In genomic region chr3:84180304-84180703, GRCm38 (mm10) we compare ENCODE assay signal across 18 mouse cellular contexts. TPM values are rescaled to one million over a fixed set of nuclear protein-coding genes. Genes with fewer than 3 reads are reported as not detected.
"Had no signal": no experiment of that assay in that cellular context is flagged by ENCODE, and none has a peak within 500 bp of the region (broad histone marks: within the 10 kb centered on the region; RNA-seq: fewer than 3 reads in every experiment).

No protein-coding gene starts in this region.

- H3K4me2 ChIP-seq: limb, embryonic 15.5 days; liver, embryonic 12.5 days; lung, embryonic 14.5 days had no signal

- H3K36me3 ChIP-seq: liver, embryonic 12.5 days had no signal

- H3K4me3 ChIP-seq: left cerebral cortex, adult 2 months; limb, embryonic 15.5 days; liver, embryonic 12.5 days; midbrain, embryonic 10.5 days; myocyte had no signal

- H3K4me1 ChIP-seq: limb, embryonic 15.5 days; liver, embryonic 12.5 days had no signal

- H3K9ac ChIP-seq: limb, embryonic 15.5 days; liver, embryonic 12.5 days; lung, embryonic 14.5 days had no signal

- ATAC-seq: liver, embryonic 12.5 days had no signal

- H3K9me3 ChIP-seq: limb, embryonic 15.5 days; liver, embryonic 12.5 days; midbrain, embryonic 10.5 days had no signal

- H3K27ac ChIP-seq: left cerebral cortex, adult 2 months; limb, embryonic 15.5 days; liver, embryonic 12.5 days; midbrain, embryonic 10.5 days had no signal

- H3K27me3 ChIP-seq: limb, embryonic 15.5 days; liver, embryonic 12.5 days had no signal

- DNase-seq: kidney, postnatal 10 days; kidney, postnatal 4 days; lung, embryonic 14.5 days; lung, postnatal 10 days; lung, postnatal 4 days; retina, postnatal 1 day; right cerebral cortex, postnatal 4 days; spleen, adult 18-20 months; thymus, adult 18-20 months; thymus, postnatal 14 days had no signal

RNA-seq across cellular contexts. Expression of gene Gm6525, which starts 6.4 kb away (rescaled TPM):
- total RNA-seq: layer of hippocampus, postnatal 25 days; left cerebral cortex, adult 2 months; megakaryocyte, adult 5-6 weeks had no signal
- polyA plus RNA-seq: liver, embryonic 12.5 days; urinary bladder, adult 2 months had no signal
